Mouse (Mus musculus) heart, adult 2 months (tissue): ENCODE results near the gene Dnajc30.

Source experiments
- CTCF ChIP-seq: fragments of 200-600 bp; IDR thresholded peaks from 2 replicates; pipeline ENCODE4 v1.8.1; 2022; ENCODE audit warnings: antibody characterized with exemption, mild to moderate bottlenecking, moderate library complexity
- POLR2A ChIP-seq: fragments of 200-500 bp; IDR thresholded peaks from 2 replicates; pipeline ENCODE4 v1.6.1; 2011; ENCODE audit warnings: mild to moderate bottlenecking, low read depth, low read length, control low read depth; ENCODE audit not compliant: insufficient read depth

GRCm38 (mm10) chr5:135078482-135078810 is 14.4 kb downstream of the Dnajc30 start:
- TF ChIP-seq CTCF (no peak), POLR2A (no peak)
